Mouse (Mus musculus) liver, postnatal 0 days (tissue): ENCODE measurements at regions not wholly inside any gene's neighbourhood (a gene's known extent, or its start where the extent isn't known, plus 50 kb on each side); places are given as distances from the start of the nearest gene placed in this dataset.

Source experiments
- ATAC-seq: fragments of 200-750 bp; cut with Nextera tagmentation; 2 replicates; pipeline ENCODE4 v1.8.0; 2017; ENCODE audit warnings: mild to moderate bottlenecking, moderate library complexity
- DNase-seq: peaks from one replicate; pipeline ENCODE4 v3.0.0-alpha.2; 2016
- H3K27ac ChIP-seq: fragments of 300-500 bp; sonication (generic); 2 replicates; pipeline ENCODE4 v1.5.1; 2014; ENCODE audit warnings: antibody characterized with exemption, moderate library complexity, mild to moderate bottlenecking, low read depth
- H3K27me3 ChIP-seq: fragments of 300-500 bp; sonication (generic); 2 replicates; pipeline ENCODE4 v1.6.1; 2014; ENCODE audit warnings: low read length, control low read depth, mixed read lengths; ENCODE audit not compliant: insufficient read depth
- H3K36me3 ChIP-seq: fragments of 300-500 bp; sonication (generic); replicated peaks from 2 replicates; pipeline ENCODE4 v1.6.1; 2014; ENCODE audit warnings: mild to moderate bottlenecking, control low read depth, low read length, moderate library complexity, mixed read lengths; ENCODE audit not compliant: insufficient read depth
- H3K4me1 ChIP-seq: fragments of 300-500 bp; sonication (generic); 2 replicates; pipeline ENCODE4 v1.6.1; 2014; ENCODE audit warnings: antibody characterized with exemption, mild to moderate bottlenecking, control low read depth; ENCODE audit not compliant: insufficient read depth
- H3K4me2 ChIP-seq: fragments of 300-500 bp; sonication (generic); 2 replicates; pipeline ENCODE4 v1.6.1; 2014; ENCODE audit warnings: low read depth, mild to moderate bottlenecking, low read length, moderate library complexity, mixed read lengths
- H3K4me3 ChIP-seq: fragments of 300-500 bp; sonication (generic); 2 replicates; pipeline ENCODE4 v1.5.1; 2014; ENCODE audit warnings: low read depth, low read length
- H3K9ac ChIP-seq: fragments of 300-500 bp; sonication (generic); replicated peaks from 2 replicates; pipeline ENCODE4 v1.6.1; 2014; ENCODE audit warnings: mild to moderate bottlenecking, moderate library complexity
- H3K9me3 ChIP-seq: fragments of 300-500 bp; sonication (generic); 2 replicates; pipeline ENCODE4 v1.6.1; 2016; ENCODE audit warnings: mild to moderate bottlenecking, control low read depth, low read length, mixed read lengths
- CTCF ChIP-seq: sonication (generic); IDR thresholded peaks from 2 replicates; pipeline ENCODE4 v1.5.1; 2016; ENCODE audit warnings: antibody characterized with exemption, low read depth
- EP300 ChIP-seq: IDR thresholded peaks from 2 replicates; pipeline ENCODE4 v1.6.1; 2016; ENCODE audit warnings: antibody characterized with exemption, low read depth, mild to moderate bottlenecking
- WGBS: fragments of 180-500 bp; shearing (Covaris S2); extraction: QIAGEN DNeasy Blood & Tissue Kit; methylation state at CpG from one replicate; pipeline ENCODE4 v1.1.7; 2014; ENCODE audit not compliant: insufficient replicate concordance; 5-methylcytosine and 5-hydroxymethylcytosine counted together

DNA sequence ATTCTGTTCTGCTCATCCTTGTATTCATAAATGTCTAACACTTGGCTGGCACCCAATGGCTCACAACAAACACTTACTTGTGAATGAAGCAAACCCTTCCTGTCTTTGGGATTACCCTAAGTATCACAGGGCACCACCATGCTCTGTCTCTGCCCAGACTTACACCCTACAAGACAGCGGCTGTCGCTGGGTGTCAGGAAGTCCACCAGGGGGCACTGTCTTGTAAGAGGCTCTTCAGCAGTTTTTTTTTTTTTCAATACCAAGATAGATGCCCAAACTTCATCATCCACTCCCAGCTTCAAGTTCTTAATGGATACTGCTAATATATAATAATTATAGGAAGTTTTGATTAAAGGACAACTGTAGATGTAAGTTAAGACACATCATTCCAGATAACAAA, 247.7 kb upstream of the Dnajc19 start:
- peak; percentile 39 for DNase-seq
- Histone ChIP-seq H3K9me3 (no peaks in the 10 kb centered on the region), H3K4me2 (no peak overlapping the region), H3K27me3 (no peaks in the 10 kb centered on the region), H3K4me1 (no peaks in the 10 kb centered on the region), H3K36me3 (no peaks in the 10 kb centered on the region), H3K27ac (no peak overlapping the region), H3K4me3 (no peak overlapping the region), H3K9ac (no peak overlapping the region)
- no peak for TF ChIP-seq EP300
- peak; percentile 49 for TF ChIP-seq CTCF
- 31% methylated on average over 2 of the region's 2 CpGs for WGBS
- no peak for ATAC-seq

DNA sequence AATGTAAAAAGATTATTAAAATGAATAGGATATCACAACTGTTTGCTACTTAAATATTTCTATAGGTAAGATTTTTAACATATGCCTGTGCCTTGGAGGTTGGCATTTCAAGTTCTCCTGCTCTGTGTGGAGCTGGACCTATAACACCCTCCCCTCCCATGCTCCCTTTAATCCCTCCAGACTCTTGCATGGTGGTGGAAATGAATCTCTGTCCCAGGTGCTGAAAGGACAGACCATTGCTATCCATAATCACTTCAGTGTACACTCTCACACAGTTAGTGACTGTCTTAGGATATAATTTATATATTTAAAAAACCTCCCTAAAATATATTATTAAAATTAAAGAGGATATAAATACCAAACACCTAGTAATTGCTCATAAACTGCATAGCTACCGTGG, 244.5 kb upstream of the Dnajc19 start:
- Histone ChIP-seq H3K4me1 (no peaks in the 10 kb centered on the region), H3K9ac (no peak overlapping the region), H3K4me3 (no peak overlapping the region), H3K36me3 (no peaks in the 10 kb centered on the region), H3K27ac (no peak overlapping the region), H3K4me2 (no peak overlapping the region), H3K9me3 (no peaks in the 10 kb centered on the region), H3K27me3 (no peaks in the 10 kb centered on the region)
- 73% methylated on average over 1 of the region's 1 CpGs for WGBS
- TF ChIP-seq EP300 (no peak), CTCF (no peak)
- no peak for DNase-seq
- no peak for ATAC-seq

DNA sequence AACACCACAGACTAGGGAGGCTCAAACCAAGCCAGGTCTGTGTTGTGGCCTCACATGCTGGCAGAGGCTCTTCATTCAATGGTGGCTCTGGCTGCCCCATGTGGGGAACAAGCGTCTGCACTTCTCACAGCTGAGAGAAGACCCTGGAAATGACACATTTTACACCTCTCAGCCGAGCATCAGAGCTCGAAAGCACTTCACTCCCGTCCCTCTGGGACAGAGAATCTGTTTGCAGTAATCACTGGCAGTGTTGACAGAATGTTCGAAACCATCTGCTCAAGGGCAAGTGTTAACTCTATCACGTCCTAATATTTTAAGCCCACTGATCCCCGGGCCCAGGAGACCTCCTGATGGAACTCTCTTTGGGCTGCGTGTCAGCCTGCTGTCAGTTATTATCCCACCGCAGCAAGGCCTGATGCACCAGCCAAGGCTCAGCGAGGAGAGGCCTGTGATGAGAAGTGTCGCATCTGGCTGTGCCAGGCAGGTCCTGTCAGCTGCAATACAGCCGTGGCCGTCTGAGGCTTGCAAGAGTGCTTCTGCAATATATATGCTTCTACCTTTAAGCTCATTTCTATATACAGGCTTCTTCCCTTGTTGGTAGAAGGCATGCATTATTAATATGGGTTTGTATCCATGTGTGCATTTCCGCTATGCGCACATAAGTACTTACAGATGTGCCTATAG, 241.5 kb upstream of the Dnajc19 start:
- Histone ChIP-seq H3K9ac (no peak overlapping the region), H3K27ac (no peak overlapping the region), H3K9me3 (no peaks in the 10 kb centered on the region), H3K36me3 (no peaks in the 10 kb centered on the region), H3K4me2 (no peak overlapping the region), H3K27me3 (no peaks in the 10 kb centered on the region), H3K4me1 (no peaks in the 10 kb centered on the region), H3K4me3 (no peak overlapping the region)
- ATAC-seq = no peak
- WGBS = 40% methylated on average over 15 of the region's 15 CpGs
- no peak for DNase-seq
- no peak for TF ChIP-seq EP300

DNA sequence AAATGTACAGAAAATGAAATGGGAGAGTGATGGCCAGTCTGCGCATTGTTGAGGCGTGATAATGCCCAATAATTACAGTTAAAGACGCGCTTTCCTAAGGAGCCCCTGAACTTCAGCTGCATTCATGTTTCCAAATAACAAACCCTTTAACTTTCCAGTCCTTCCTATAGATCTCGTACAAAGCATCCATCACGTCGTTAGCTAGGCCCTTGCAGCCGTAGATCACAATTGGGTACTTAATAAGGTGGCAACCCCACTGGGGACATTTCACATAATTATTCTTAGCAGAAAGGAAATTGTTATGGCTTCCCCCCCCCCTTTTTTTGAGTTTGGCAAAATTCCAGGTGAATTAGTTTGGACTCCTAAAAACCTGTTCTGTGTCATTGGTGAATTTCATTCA, 233.7 kb upstream of the Dnajc19 start:
- no peak overlapping the region for H3K9ac ChIP-seq
- WGBS = 87% methylated on average over 8 of the region's 8 CpGs
- H3K4me3 ChIP-seq = no peak overlapping the region
- no peak overlapping the region for H3K27ac ChIP-seq
- H3K4me1 ChIP-seq = no peaks in the 10 kb centered on the region
- no peaks in the 10 kb centered on the region for H3K9me3 ChIP-seq
- DNase-seq = no peak
- H3K27me3 ChIP-seq = no peaks in the 10 kb centered on the region
- TF ChIP-seq EP300 (no peak), CTCF (no peak)
- no peaks in the 10 kb centered on the region for H3K36me3 ChIP-seq
- no peak for ATAC-seq
- no peak overlapping the region for H3K4me2 ChIP-seq

DNA sequence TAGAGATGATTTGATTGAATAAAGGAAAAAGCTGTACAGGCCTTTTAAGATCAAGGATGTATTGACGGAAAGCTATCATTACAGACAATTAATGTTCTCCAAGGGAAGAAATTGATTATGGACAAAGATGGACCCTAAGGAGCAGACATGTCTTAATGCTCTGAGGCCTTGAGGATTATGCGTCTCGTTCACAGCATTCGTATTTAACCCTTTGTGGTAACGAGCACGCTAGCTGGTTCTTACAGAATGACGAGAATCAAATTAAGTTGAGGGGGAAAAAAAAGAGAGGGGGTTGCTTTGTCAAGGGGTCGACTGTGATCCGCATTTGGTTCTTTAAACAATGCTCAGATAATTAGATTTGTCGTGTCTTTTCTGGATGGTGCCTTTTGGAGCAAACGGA, 233.3 kb upstream of the Dnajc19 start:
- 78% methylated on average over 11 of the region's 11 CpGs for WGBS
- Histone ChIP-seq H3K9ac (no peak overlapping the region), H3K4me3 (no peak overlapping the region), H3K36me3 (no peaks in the 10 kb centered on the region), H3K27me3 (no peaks in the 10 kb centered on the region), H3K4me1 (no peaks in the 10 kb centered on the region), H3K9me3 (no peaks in the 10 kb centered on the region), H3K4me2 (no peak overlapping the region), H3K27ac (no peak overlapping the region)
- TF ChIP-seq CTCF (no peak), EP300 (no peak)
- ATAC-seq = no peak
- DNase-seq = no peak

DNA sequence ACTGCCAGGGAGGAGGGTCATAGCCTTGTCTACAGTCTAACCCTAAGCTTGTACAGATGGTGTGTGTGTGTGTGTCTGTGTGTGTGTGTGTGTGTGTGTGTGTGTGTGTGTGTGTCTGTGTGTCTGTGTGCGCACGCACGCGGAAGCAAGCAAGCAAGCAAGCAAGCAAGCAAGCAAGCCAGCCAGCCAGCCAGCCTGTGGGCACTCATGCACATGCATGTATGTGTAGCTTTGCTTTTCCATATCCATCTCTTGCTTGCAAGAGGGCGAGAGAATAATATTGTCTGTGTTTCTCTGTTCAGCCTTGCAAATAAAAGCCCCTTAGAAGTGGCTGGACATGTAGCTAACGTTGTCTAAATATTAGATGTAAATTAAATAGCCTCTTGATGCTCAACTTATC, 230.8 kb upstream of the Dnajc19 start:
- Histone ChIP-seq H3K9me3 (no peaks in the 10 kb centered on the region), H3K4me3 (no peak overlapping the region), H3K27me3 (no peaks in the 10 kb centered on the region), H3K4me2 (no peak overlapping the region), H3K4me1 (no peaks in the 10 kb centered on the region), H3K9ac (no peak overlapping the region), H3K36me3 (no peaks in the 10 kb centered on the region), H3K27ac (no peak overlapping the region)
- TF ChIP-seq CTCF (no peak), EP300 (no peak)
- 81% methylated on average over 6 of the region's 6 CpGs for WGBS
- DNase-seq (no peak), ATAC-seq (no peak)

- Histone ChIP-seq H3K27ac (no peak overlapping the region), H3K4me2 (no peak overlapping the region), H3K36me3 (no peaks in the 10 kb centered on the region), H3K27me3 (no peaks in the 10 kb centered on the region), H3K9ac (no peak overlapping the region), H3K4me3 (no peak overlapping the region), H3K4me1 (no peaks in the 10 kb centered on the region), H3K9me3 (no peaks in the 10 kb centered on the region)
- no peak for DNase-seq
- 87% methylated on average over 2 of the region's 2 CpGs for WGBS
- no peak for ATAC-seq
- no peak for TF ChIP-seq CTCF
- TF ChIP-seq EP300 = no peak
These were observed 218.5 kb upstream of the Dnajc19 start for GRCm38 (mm10) chr3:34299637-34300036.
